In the genomic region with DNA sequence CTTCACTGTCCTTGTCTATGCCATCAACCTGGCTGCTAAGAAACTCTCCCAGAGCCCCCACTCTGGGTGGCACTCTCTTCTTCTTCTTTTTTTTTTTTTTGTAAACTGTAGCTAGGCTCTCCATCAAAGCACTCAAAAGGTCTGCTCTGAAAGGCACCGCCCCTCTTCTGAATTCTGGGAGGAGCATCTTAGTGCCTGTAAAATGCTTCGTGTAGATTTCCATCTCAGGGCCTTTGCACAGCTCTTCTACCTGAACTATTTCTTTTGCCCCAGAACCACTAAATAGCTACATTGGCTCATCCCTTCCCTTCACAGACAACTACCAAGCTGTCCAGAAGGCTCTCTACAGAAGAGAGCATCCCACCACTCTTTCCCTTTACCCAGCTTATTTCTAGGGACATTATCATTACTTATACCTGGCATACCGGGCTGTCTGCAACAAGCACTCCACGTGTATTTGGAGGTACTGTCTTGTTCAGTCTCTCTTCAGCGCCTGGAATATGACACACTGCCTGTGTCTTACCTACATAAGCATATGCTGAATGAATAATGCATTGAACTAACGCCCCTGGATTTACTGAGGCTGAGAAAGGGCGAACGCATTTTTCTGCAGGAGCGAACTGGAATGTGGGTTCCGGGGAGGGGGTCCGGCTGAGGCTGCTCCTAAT, we compare ENCODE assay signal across 9 mouse cellular contexts. TPM values are rescaled to one million over a fixed set of nuclear protein-coding genes. Genes with fewer than 3 reads are reported as not detected.
A peak's percentile ranks its signal among the peaks of the same experiment; 100 is the strongest.
DNase-seq lines count a peak whose midpoint lies in the region; ATAC-seq and TF ChIP-seq lines count a peak whose summit lies in the region.
"Had no signal": no experiment of that assay in that cellular context is flagged by ENCODE, and none has a peak within 500 bp of the region (broad histone marks: within the 10 kb centered on the region; RNA-seq: fewer than 3 reads in every experiment).

No protein-coding gene starts in this region.

- ATAC-seq in hindbrain, embryonic 15.5 days (ENCODE audit: low FRiP score, low read depth): peak; percentile 31; the same call in 1 of the 2 replicates
- ATAC-seq in megakaryocyte-erythroid progenitor cell, adult 5-6 weeks (replicated peaks; ENCODE audit: low FRiP score, low TSS enrichment, poor library complexity, severe bottlenecking): peak; percentile 71
- ATAC-seq in activated CD4-positive, CD25-positive, alpha-beta regulatory T cell, adult 4 months: no peak

- no peaks in the 10 kb centered on the region for H3K9me3 ChIP-seq in hindbrain, embryonic 15.5 days

- H3K36me3 ChIP-seq in hindbrain, embryonic 15.5 days: peaks cover 15% of the 10 kb centered on the region; the same call in 1 of the 2 replicates

- H3K4me2 ChIP-seq in hindbrain, embryonic 15.5 days: peak overlapping the region; percentile 70

- H3K4me3 ChIP-seq in left cerebral cortex, adult 2 months: peak overlapping the region; percentile 74
- H3K4me3 ChIP-seq in brown adipose tissue, adult 24 weeks (ENCODE audit: insufficient read depth, low read depth, low read length): peak overlapping the region; percentile 97
- peak overlapping the region; percentile 69 for H3K4me3 ChIP-seq in hindbrain, embryonic 15.5 days

- no peak for TF ChIP-seq CTCF in left cerebral cortex, adult 2 months (IDR thresholded peaks at IDR 0.05)

- no peaks in the 10 kb centered on the region for H3K27me3 ChIP-seq in hindbrain, embryonic 15.5 days

- DNase-seq in left cerebral cortex, adult 2 months (ENCODE audit: extremely low spot score in 1 of 2, low spot score in 2 of 2): no peak
- no peak for DNase-seq in left cerebral cortex, postnatal 36 days (ENCODE audit: low spot score in 2 of 2)
- DNase-seq in adrenal gland, postnatal 25 days: no peak
- no peak for DNase-seq in cerebellum, postnatal 25 days

- intact Hi-C loops in left cerebral cortex, adult 2 months (cut with DNase I): no loop called here
- intact Hi-C loops in left cerebral cortex, postnatal 36 days (cut with DNase I): no loop called here

- WGBS in hindbrain, embryonic 15.5 days: 2% methylated on average over 11 of the region's 11 CpGs

- H3K4me1 ChIP-seq in brown adipose tissue, adult 24 weeks (ENCODE audit: control insufficient read depth, insufficient read depth, insufficient read length, low read length): no peaks in the 10 kb centered on the region
- peaks cover 10% of the 10 kb centered on the region for H3K4me1 ChIP-seq in hindbrain, embryonic 15.5 days (replicated peaks)

- peak overlapping the region; percentile 73 for H3K9ac ChIP-seq in hindbrain, embryonic 15.5 days

- peak overlapping the region; percentile 86 for H3K27ac ChIP-seq in left cerebral cortex, adult 2 months
- no peak overlapping the region for H3K27ac ChIP-seq in brown adipose tissue, adult 24 weeks (replicated peaks; ENCODE audit: low read depth, low read length)
- H3K27ac ChIP-seq in hindbrain, embryonic 15.5 days (replicated peaks): peak overlapping the region; percentile 84

RNA-seq across cellular contexts. Expression of a gene that starts 0.8 kb away (rescaled TPM):
- 10 to 100 TPM; 43.8 to 47.1 TPM for total RNA-seq in left cerebral cortex, adult 2 months (2021)
- total RNA-seq in left cerebral cortex, postnatal 36 days (2021): 10 to 100 TPM; 42.1 to 45.6 TPM
- 20.2 and 30.5 TPM in 2 replicates for polyA plus RNA-seq in brown adipose tissue, adult 24 weeks (2012; ENCODE audit: insufficient read depth, insufficient read length, missing spikeins)
- polyA plus RNA-seq in hindbrain, embryonic 15.5 days (2015; fragmentation: Nextera tagmentation; extraction: Ambion mirVana): 88.8 and 92.0 TPM in 2 replicates
- 74.9 and 108 TPM in 2 replicates for total RNA-seq in megakaryocyte-erythroid progenitor cell, adult 5-6 weeks (2014; fragmentation: Nextera tagmentation)
- total RNA-seq in megakaryocyte-erythroid progenitor cell, adult 5-6 weeks (2017): 81.8 and 87.7 TPM in 2 replicates
- 34.0 and 36.3 TPM in 2 replicates for total RNA-seq in adrenal gland, postnatal 25 days (2021)
- 10 to 100 TPM; 33.5 to 42.6 TPM for polyA plus RNA-seq in activated CD4-positive, CD25-positive, alpha-beta regulatory T cell, adult 4 months (2017; shearing (Covaris generic))

RNA-seq across cellular contexts. Expression of a gene that starts 8.0 kb away (rescaled TPM):
- total RNA-seq in left cerebral cortex, adult 2 months (2021): 1 to 10 TPM; 7.1 to 9.9 TPM
- 1 to 10 TPM; 5.5 to 7.6 TPM for total RNA-seq in left cerebral cortex, postnatal 36 days (2021)
- 7.1 and 9.8 TPM in 2 replicates for polyA plus RNA-seq in brown adipose tissue, adult 24 weeks (2012; ENCODE audit: insufficient read depth, insufficient read length, missing spikeins)
- polyA plus RNA-seq in hindbrain, embryonic 15.5 days (2015; fragmentation: Nextera tagmentation; extraction: Ambion mirVana): 7.2 and 7.9 TPM in 2 replicates
- total RNA-seq in megakaryocyte-erythroid progenitor cell, adult 5-6 weeks (2014; fragmentation: Nextera tagmentation): 4.9 and 7.1 TPM in 2 replicates
- 0.61 TPM in 1 of 2 replicates, not detected in the other for total RNA-seq in megakaryocyte-erythroid progenitor cell, adult 5-6 weeks (2017)
- total RNA-seq in adrenal gland, postnatal 25 days (2021): 3.7 and 4.2 TPM in 2 replicates
- 1 to 10 TPM in 1 of 2 experiments, not detected in 1; 1.5 TPM for polyA plus RNA-seq in activated CD4-positive, CD25-positive, alpha-beta regulatory T cell, adult 4 months (2017; shearing (Covaris generic))
- total RNA-seq: hematopoietic stem cell, adult 5-6 weeks had no signal

RNA-seq across cellular contexts. Expression of a gene that starts 8.3 kb away (rescaled TPM):
- total RNA-seq in left cerebral cortex, adult 2 months (2021): 10 to 100 TPM; 37.2 to 44.0 TPM
- total RNA-seq in left cerebral cortex, postnatal 36 days (2021): 10 to 100 TPM; 32.7 to 40.6 TPM
- 5.6 and 5.8 TPM in 2 replicates for polyA plus RNA-seq in brown adipose tissue, adult 24 weeks (2012; ENCODE audit: insufficient read depth, insufficient read length, missing spikeins)
- polyA plus RNA-seq in hindbrain, embryonic 15.5 days (2015; fragmentation: Nextera tagmentation; extraction: Ambion mirVana): 32.0 and 33.2 TPM in 2 replicates
- 5.1 and 6.5 TPM in 2 replicates for total RNA-seq in megakaryocyte-erythroid progenitor cell, adult 5-6 weeks (2014; fragmentation: Nextera tagmentation)
- 1.5 and 6.2 TPM in 2 replicates for total RNA-seq in megakaryocyte-erythroid progenitor cell, adult 5-6 weeks (2017)
- 26.3 and 26.4 TPM in 2 replicates for total RNA-seq in adrenal gland, postnatal 25 days (2021)
- polyA plus RNA-seq in activated CD4-positive, CD25-positive, alpha-beta regulatory T cell, adult 4 months (2017; shearing (Covaris generic)): 1 to 10 TPM; 5.4 to 8.0 TPM

RNA-seq across cellular contexts. Expression of a gene that starts 8.6 kb away (rescaled TPM):
- total RNA-seq in left cerebral cortex, adult 2 months (2021): 1 to 10 TPM; 2.3 to 4.2 TPM
- 1 to 10 TPM; 3.3 to 4.7 TPM for total RNA-seq in left cerebral cortex, postnatal 36 days (2021)
- polyA plus RNA-seq in brown adipose tissue, adult 24 weeks (2012; ENCODE audit: insufficient read depth, insufficient read length, missing spikeins): 3.8 and 4.2 TPM in 2 replicates
- 3.0 and 4.0 TPM in 2 replicates for polyA plus RNA-seq in hindbrain, embryonic 15.5 days (2015; fragmentation: Nextera tagmentation; extraction: Ambion mirVana)
- not detected in 2 replicates for total RNA-seq in megakaryocyte-erythroid progenitor cell, adult 5-6 weeks (2014; fragmentation: Nextera tagmentation)
- not detected in 2 replicates for total RNA-seq in megakaryocyte-erythroid progenitor cell, adult 5-6 weeks (2017)
- 3.2 and 3.9 TPM in 2 replicates for total RNA-seq in adrenal gland, postnatal 25 days (2021)
- 1 to 10 TPM; 1.1 to 4.2 TPM for polyA plus RNA-seq in activated CD4-positive, CD25-positive, alpha-beta regulatory T cell, adult 4 months (2017; shearing (Covaris generic))
- total RNA-seq: hematopoietic stem cell, adult 5-6 weeks had no signal

RNA-seq across cellular contexts. Expression of a gene that starts 25.5 kb away (rescaled TPM):
- 10 to 100 TPM; 31.5 to 34.7 TPM for total RNA-seq in left cerebral cortex, adult 2 months (2021)
- 10 to 100 TPM; 32.6 to 46.9 TPM for total RNA-seq in left cerebral cortex, postnatal 36 days (2021)
- polyA plus RNA-seq in brown adipose tissue, adult 24 weeks (2012; ENCODE audit: insufficient read depth, insufficient read length, missing spikeins): 376 and 386 TPM in 2 replicates
- polyA plus RNA-seq in hindbrain, embryonic 15.5 days (2015; fragmentation: Nextera tagmentation; extraction: Ambion mirVana): 228 and 230 TPM in 2 replicates
- 1,243 and 1,644 TPM in 2 replicates for total RNA-seq in megakaryocyte-erythroid progenitor cell, adult 5-6 weeks (2014; fragmentation: Nextera tagmentation)
- 3,990 and 4,375 TPM in 2 replicates for total RNA-seq in megakaryocyte-erythroid progenitor cell, adult 5-6 weeks (2017)
- total RNA-seq in adrenal gland, postnatal 25 days (2021): 74.2 and 91.6 TPM in 2 replicates
- 100 to 1,000 TPM; 581 to 812 TPM for polyA plus RNA-seq in activated CD4-positive, CD25-positive, alpha-beta regulatory T cell, adult 4 months (2017; shearing (Covaris generic))
